Mouse (Mus musculus) intestine, embryonic 16.5 days (tissue): ENCODE measurements at regions not wholly inside any gene's neighbourhood (a gene's known extent, or its start where the extent isn't known, plus 50 kb on each side); places are given as distances from the start of the nearest gene placed in this dataset.

Experiments used
- ATAC-seq: fragments of 200-750 bp; cut with Nextera tagmentation; 2 replicates; pipeline ENCODE4 v1.8.0; 2017; ENCODE audit warnings: moderate TSS enrichment, moderate library complexity
- H3K27ac ChIP-seq: fragments of 300-500 bp; sonication (generic); 2 replicates; pipeline ENCODE4 v1.5.1; 2014; ENCODE audit warnings: mild to moderate bottlenecking, low read length
- H3K27me3 ChIP-seq: fragments of 300-500 bp; sonication (generic); replicated peaks from 2 replicates; pipeline ENCODE4 v1.6.1; 2014; ENCODE audit warnings: low read length, control low read depth, mixed read lengths; ENCODE audit not compliant: control insufficient read depth, insufficient read depth
- H3K36me3 ChIP-seq: fragments of 300-500 bp; sonication (generic); 2 replicates; pipeline ENCODE4 v1.6.1; 2014; ENCODE audit warnings: low read length, control low read depth; ENCODE audit not compliant: control insufficient read depth, insufficient read depth
- H3K4me1 ChIP-seq: fragments of 300-500 bp; sonication (generic); 2 replicates; pipeline ENCODE4 v1.6.1; 2014; ENCODE audit warnings: low read length, control low read depth, mixed read lengths; ENCODE audit not compliant: control insufficient read depth, insufficient read depth
- H3K4me2 ChIP-seq: fragments of 300-500 bp; sonication (generic); 2 replicates; pipeline ENCODE4 v1.6.1; 2014; ENCODE audit warnings: low read depth, low read length, control low read depth
- H3K4me3 ChIP-seq: fragments of 300-500 bp; sonication (generic); 2 replicates; pipeline ENCODE4 v1.5.1; 2014; ENCODE audit warnings: mild to moderate bottlenecking, low read length
- H3K9ac ChIP-seq: fragments of 300-500 bp; sonication (generic); 2 replicates; pipeline ENCODE4 v1.6.1; 2014; ENCODE audit warnings: low read depth, low read length
- H3K9me3 ChIP-seq: fragments of 300-500 bp; sonication (generic); 2 replicates; pipeline ENCODE4 v1.6.1; 2016; ENCODE audit warnings: low read length, control low read depth; ENCODE audit not compliant: control insufficient read depth
- WGBS: fragments of 180-500 bp; shearing (Covaris S2); extraction: QIAGEN DNeasy Blood & Tissue Kit; methylation state at CpG from one replicate; pipeline ENCODE4 v1.1.7; 2014; 5-methylcytosine and 5-hydroxymethylcytosine counted together

DNA sequence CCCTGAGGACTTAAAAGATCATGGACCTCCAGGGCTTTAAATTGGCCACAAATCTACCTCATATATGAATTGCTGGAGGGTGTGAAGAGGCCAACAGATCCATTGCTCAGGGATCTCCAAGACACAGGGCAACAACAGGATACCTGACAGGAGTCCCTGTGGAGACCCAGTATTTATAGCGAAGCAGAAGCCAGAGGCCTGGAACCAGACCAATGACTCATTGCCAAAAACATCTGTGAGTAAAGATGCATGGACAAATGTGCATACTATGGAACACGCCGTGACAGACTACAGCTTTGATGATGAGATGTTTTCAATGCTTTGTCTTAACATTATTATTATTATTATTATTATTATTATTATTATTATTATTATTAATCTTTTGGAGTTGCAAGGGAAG lies 239.0 kb upstream of the Syt1 start:
- WGBS: 89% methylated on average over 3 of the region's 3 CpGs
- no peak for ATAC-seq
- Histone ChIP-seq H3K36me3 (no peaks in the 10 kb centered on the region), H3K9ac (no peak overlapping the region), H3K4me2 (no peak overlapping the region), H3K4me1 (no peaks in the 10 kb centered on the region), H3K27ac (no peak overlapping the region), H3K9me3 (no peaks in the 10 kb centered on the region), H3K27me3 (no peaks in the 10 kb centered on the region), H3K4me3 (no peak overlapping the region)

DNA sequence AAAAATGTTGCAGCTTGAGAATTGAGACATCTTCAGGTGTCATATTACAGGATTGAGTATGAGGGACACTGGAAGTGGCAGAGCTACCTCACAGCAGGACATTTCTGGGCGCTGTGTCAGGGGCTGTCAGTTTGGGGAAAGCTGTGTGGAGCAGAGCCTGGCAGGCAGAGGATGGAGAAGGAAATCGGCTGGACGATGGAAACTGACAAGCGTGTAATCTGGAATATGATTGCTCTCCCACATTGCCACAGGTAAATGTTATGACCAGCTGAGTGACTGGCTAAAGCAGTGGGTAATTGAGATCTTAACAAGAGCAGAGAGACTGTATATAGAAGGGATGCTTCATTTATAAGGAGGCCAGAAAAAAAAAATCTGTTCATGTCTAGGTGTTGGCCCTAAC lies 235.5 kb upstream of the Syt1 start:
- WGBS: 64% methylated on average over 4 of the region's 4 CpGs
- Histone ChIP-seq H3K27ac (no peak overlapping the region), H3K36me3 (no peaks in the 10 kb centered on the region), H3K4me1 (no peaks in the 10 kb centered on the region), H3K4me2 (no peak overlapping the region), H3K9ac (no peak overlapping the region), H3K9me3 (no peaks in the 10 kb centered on the region), H3K4me3 (no peak overlapping the region), H3K27me3 (no peaks in the 10 kb centered on the region)
- no peak for ATAC-seq

GRCm38 (mm10) chr10:109237026-109237425 lies 226.2 kb upstream of the Syt1 start:
- no peaks in the 10 kb centered on the region for H3K27me3 ChIP-seq
- H3K4me1 ChIP-seq: no peaks in the 10 kb centered on the region
- no peak overlapping the region for H3K27ac ChIP-seq
- no peak overlapping the region for H3K9ac ChIP-seq
- no peaks in the 10 kb centered on the region for H3K36me3 ChIP-seq
- H3K9me3 ChIP-seq: no peaks in the 10 kb centered on the region
- H3K4me2 ChIP-seq: no peak overlapping the region
- ATAC-seq: no peak
- no peak overlapping the region for H3K4me3 ChIP-seq
- WGBS: 78% methylated on average over 7 of the region's 7 CpGs

- WGBS: 85% methylated on average over 3 of the region's 3 CpGs
- ATAC-seq: no peak
- Histone ChIP-seq H3K4me2 (no peak overlapping the region), H3K4me1 (no peaks in the 10 kb centered on the region), H3K4me3 (no peak overlapping the region), H3K9me3 (no peaks in the 10 kb centered on the region), H3K36me3 (no peaks in the 10 kb centered on the region), H3K27ac (no peak overlapping the region), H3K9ac (no peak overlapping the region), H3K27me3 (no peaks in the 10 kb centered on the region)
Measured at GRCm38 (mm10) chr10:109226989-109227388, 216.2 kb upstream of the Syt1 start.

- no peak overlapping the region for H3K27ac ChIP-seq
- no peaks in the 10 kb centered on the region for H3K4me1 ChIP-seq
- no peaks in the 10 kb centered on the region for H3K27me3 ChIP-seq
- whole genome bisulfite sequencing: 73% methylated on average over 8 of the region's 8 CpGs
- ATAC-seq: no peak
- no peak overlapping the region for H3K4me2 ChIP-seq
- H3K4me3 ChIP-seq: no peak overlapping the region
- H3K9me3 ChIP-seq: no peaks in the 10 kb centered on the region
- H3K9ac ChIP-seq: no peak overlapping the region
- no peaks in the 10 kb centered on the region for H3K36me3 ChIP-seq
Measured at GRCm38 (mm10) chr10:109188761-109189503, 178.2 kb upstream of the Syt1 start.

GRCm38 (mm10) chr10:109188252-109188651 lies 177.5 kb upstream of the Syt1 start:
- no peak overlapping the region for H3K27ac ChIP-seq
- no peak for ATAC-seq
- no peak overlapping the region for H3K4me3 ChIP-seq
- no peaks in the 10 kb centered on the region for H3K27me3 ChIP-seq
- no peaks in the 10 kb centered on the region for H3K9me3 ChIP-seq
- no peak overlapping the region for H3K9ac ChIP-seq
- no peaks in the 10 kb centered on the region for H3K4me1 ChIP-seq
- H3K36me3 ChIP-seq: no peaks in the 10 kb centered on the region
- WGBS: 72% methylated on average over 4 of the region's 4 CpGs
- no peak overlapping the region for H3K4me2 ChIP-seq

- Histone ChIP-seq H3K4me1 (no peaks in the 10 kb centered on the region), H3K9ac (no peak overlapping the region), H3K36me3 (no peaks in the 10 kb centered on the region), H3K27ac (no peak overlapping the region), H3K4me2 (no peak overlapping the region), H3K9me3 (no peaks in the 10 kb centered on the region), H3K27me3 (no peaks in the 10 kb centered on the region), H3K4me3 (no peak overlapping the region)
- 38% methylated on average over 2 of the region's 2 CpGs for WGBS
- no peak for ATAC-seq
Measured at GRCm38 (mm10) chr10:109185243-109185642, 174.5 kb upstream of the Syt1 start.

DNA sequence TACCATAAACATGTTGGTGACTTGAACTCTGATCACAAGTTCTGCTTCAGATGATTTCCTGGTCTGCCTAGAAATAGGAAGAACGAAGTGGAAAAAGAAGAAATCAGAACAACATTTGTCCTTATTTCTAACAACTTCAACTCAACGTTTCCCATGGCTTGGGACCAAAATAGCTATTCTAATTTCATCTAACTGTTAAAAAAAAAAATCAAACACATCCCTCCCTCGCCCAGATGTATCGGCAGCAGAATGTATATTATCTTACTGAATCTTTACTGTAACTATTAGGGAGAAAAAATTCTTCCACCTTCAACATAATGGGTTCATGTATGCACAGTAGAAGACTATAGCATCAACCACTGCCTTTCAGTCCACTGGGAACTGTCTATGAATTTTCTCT lies 169.7 kb upstream of the Syt1 start:
- H3K9ac ChIP-seq: no peak overlapping the region
- no peaks in the 10 kb centered on the region for H3K36me3 ChIP-seq
- H3K4me1 ChIP-seq: no peaks in the 10 kb centered on the region
- no peaks in the 10 kb centered on the region for H3K9me3 ChIP-seq
- 81% methylated on average over 4 of the region's 4 CpGs for WGBS
- H3K4me2 ChIP-seq: no peak overlapping the region
- H3K27ac ChIP-seq: no peak overlapping the region
- no peak overlapping the region for H3K4me3 ChIP-seq
- ATAC-seq: no peak
- no peaks in the 10 kb centered on the region for H3K27me3 ChIP-seq

GRCm38 (mm10) chr10:109160730-109161129 lies 149.9 kb upstream of the Syt1 start:
- Histone ChIP-seq H3K4me2 (no peak overlapping the region), H3K36me3 (no peaks in the 10 kb centered on the region), H3K4me1 (no peaks in the 10 kb centered on the region), H3K4me3 (no peak overlapping the region), H3K9ac (no peak overlapping the region), H3K27me3 (no peaks in the 10 kb centered on the region), H3K9me3 (no peaks in the 10 kb centered on the region), H3K27ac (no peak overlapping the region)
- 90% methylated on average over 1 of the region's 1 CpGs for WGBS
- ATAC-seq: no peak

GRCm38 (mm10) chr10:109155768-109156167 lies 145.0 kb upstream of the Syt1 start:
- H3K9ac ChIP-seq: no peak overlapping the region
- 78% methylated on average over 5 of the region's 5 CpGs for WGBS
- no peak overlapping the region for H3K4me2 ChIP-seq
- H3K36me3 ChIP-seq: no peaks in the 10 kb centered on the region
- H3K27me3 ChIP-seq: no peaks in the 10 kb centered on the region
- H3K27ac ChIP-seq: no peak overlapping the region
- no peak for ATAC-seq
- H3K9me3 ChIP-seq: no peaks in the 10 kb centered on the region
- H3K4me1 ChIP-seq: no peaks in the 10 kb centered on the region
- no peak overlapping the region for H3K4me3 ChIP-seq
